Mouse (Mus musculus) cerebellum, adult 2 months (tissue): ENCODE data around the gene Gspt2.

Source experiments
- CTCF ChIP-seq: fragments of 200-500 bp; IDR thresholded peaks from 2 replicates; pipeline ENCODE4 v1.5.1; 2011; ENCODE audit warnings: low read depth, mild to moderate bottlenecking, control low read depth, low read length, moderate library complexity, borderline replicate concordance; ENCODE audit not compliant: insufficient read depth
- POLR2A ChIP-seq: fragments of 200-500 bp; IDR thresholded peaks from 2 replicates; pipeline ENCODE4 v1.6.1; 2011; ENCODE audit warnings: low read length, control low read depth, borderline replicate concordance; ENCODE audit not compliant: insufficient read depth

DNA sequence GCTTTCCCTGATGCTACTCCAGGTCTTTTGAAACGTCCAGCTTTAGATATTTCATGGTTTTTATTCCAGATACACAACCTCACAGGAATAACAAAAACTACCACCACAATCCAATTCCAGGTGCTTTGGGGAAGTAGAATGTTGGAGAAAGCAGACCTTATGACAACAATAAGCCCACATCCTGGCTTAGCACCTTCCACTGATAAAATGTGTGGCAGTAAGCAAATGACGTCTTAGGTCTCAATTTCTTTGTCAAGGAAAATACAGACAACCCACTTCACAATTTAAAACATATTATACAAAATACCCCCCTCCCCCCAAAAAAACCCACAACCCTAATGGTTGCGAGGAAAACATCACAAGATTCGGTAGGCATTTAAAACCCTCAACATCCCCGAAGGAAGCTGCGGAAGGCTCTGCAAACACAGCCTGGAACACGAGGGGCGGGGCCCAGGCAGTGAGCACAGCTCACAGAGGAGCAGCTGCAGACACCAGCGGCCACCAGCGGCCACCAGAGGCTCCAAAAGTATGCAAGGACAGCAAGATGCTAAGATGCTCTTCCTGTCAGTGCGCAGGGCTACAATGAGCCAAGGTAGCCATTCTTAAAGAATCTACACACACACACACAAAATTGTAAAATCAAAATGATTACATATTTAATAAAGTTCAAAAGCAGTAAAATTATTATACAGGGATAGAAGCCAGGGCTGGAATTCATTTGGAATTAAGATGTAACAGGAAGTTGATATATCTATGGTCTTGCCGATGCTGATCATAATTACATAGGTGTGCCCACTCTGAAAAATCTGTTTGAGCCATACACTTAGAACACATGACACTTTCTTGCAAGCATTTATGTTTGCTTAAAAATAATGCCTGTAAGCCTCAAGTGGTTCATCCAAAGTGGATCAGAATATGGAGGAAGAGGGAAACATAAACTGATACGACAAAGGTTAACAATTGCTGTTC is 10.8 kb upstream of the Gspt2 start:
- TF ChIP-seq CTCF (no peak), POLR2A (no peak)
